Mouse (Mus musculus) layer of hippocampus, adult 18-20 months (tissue): ENCODE measurements around the gene Adamtsl3. TPM values are rescaled to one million over a fixed set of nuclear protein-coding genes. Genes with fewer than 3 reads are reported as not detected.
"Not testable (repeated sequence)": the region's sequence is repeated elsewhere in the genome, so short reads cannot be mapped to it uniquely, and the experiment has no call there.

Source experiments
- DNase-seq, 2 experiments: peaks; one replicate each; pipeline ENCODE4 v3.0.0; 2022; ENCODE audit warnings: low spot score in 2 of 2
- total RNA-seq, 2 experiments: library from RNA; stranded (reverse); gene quantifications; 2 replicates each; pipeline ENCODE4 v1.2.3; 2021

The Adamtsl3 gene
- total RNA-seq, 2 experiments from 2014 or later = 2.0 to 2.2 TPM

DNA sequence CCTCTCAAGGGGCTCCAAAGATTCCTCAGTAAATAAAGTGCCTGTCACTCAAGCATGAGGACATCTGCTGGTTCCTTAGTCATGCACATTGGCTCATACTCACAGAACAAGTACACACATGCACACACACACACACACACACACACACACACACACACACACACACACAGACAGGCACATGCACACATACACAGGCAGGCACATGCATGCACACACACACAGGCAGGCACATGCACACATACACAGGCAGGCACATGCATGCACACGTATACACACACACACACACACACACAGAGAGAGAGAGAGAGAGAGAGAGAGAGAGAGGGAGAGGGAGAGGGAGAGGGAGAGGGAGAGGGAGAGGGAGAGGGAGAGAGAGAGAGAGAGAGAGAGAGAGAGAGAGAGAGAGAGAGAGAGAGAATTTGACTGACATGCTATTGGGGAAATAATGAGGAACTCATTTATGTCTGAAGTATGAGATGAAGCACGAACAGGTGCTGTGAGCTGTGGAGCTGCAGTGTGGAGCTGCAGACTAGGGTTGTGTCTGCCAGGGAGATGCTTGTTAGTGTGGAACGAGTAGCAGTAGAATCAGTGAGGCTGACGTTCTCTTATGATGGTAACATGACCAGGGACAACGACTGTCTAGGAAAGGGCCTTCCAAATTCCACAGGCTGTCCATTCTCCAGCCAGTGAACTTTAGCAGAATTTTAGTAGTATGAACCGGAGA, 85.0 kb downstream of the Adamtsl3 start:
- not testable (repeated sequence) for DNase-seq

DNA sequence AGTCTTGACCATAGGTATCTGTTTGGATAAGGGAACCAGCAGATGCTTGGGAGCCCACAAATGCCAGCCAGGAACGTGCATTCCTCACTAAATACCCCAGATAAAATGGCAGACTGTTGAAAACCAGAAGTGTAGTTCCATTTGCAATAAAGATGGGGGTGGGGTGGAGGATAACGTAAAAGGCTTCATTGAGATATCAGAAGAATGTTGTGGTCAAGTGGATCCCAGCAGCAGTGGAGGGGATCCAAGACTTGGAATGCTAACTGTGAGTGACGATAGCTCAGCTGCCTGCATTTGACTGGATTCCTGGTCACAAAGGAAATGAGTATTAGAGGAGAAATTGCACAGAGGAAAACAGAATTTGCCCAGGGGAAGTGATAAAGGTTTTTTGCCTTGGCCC, 87.1 kb downstream of the Adamtsl3 start:
- no peak for DNase-seq

DNA sequence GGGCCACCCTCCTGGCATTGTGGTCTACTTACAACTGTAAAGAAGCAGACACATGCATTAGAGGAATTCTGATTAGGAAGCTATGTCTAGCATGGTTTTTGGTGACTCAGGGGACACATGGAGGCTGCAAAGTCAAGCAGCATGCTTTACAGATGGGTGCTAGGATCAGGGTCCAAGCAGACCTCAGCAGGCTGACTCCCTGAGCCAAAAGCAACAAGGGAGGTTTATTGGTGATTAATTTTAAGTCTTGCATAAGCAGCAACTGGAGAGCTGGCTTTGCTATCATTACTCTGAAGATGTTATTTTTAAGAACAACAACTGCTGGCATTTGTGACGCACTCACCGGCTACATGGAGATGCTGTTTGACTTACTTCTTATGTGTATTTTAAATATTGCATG, 88.1 kb downstream of the Adamtsl3 start:
- no peak for DNase-seq

DNA sequence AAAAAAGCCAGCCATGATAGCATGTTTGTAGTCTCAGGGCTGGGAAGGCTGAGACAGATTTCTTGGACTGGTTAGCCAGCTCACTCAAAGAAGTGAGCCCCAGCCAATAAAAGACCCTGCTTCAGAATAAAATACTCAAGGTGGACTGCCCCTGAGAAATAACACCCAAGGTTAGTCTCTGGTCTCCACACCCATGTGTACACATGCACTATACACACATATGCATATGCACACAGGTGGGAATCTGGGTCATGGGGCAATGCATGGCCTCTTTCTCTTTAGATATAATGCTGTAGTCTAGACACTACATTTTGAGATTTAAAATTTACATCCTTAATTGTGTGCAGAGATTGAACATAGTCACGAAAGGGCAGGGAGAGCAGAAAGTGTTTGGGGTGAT, 88.8 kb downstream of the Adamtsl3 start:
- no peak for DNase-seq

DNA sequence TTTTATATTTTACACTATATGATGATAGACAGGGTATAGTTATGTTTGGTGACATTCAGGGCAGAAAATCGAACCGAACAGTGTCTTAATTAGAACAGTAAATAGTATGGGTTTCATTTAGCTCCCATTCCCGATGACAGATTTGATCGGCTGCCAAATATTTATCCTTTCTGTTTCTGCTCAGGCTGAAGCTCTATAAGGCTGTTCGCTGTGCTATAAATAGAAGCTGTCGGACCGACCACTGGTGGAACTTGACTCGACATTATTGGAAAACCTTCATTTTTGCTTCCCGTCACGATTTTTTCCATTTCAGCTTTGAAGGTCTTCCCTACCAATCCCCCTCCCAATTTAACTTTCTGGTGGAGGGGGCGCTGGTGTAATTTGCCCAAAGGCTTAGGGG, 89.9 kb downstream of the Adamtsl3 start:
- no peak for DNase-seq

DNA sequence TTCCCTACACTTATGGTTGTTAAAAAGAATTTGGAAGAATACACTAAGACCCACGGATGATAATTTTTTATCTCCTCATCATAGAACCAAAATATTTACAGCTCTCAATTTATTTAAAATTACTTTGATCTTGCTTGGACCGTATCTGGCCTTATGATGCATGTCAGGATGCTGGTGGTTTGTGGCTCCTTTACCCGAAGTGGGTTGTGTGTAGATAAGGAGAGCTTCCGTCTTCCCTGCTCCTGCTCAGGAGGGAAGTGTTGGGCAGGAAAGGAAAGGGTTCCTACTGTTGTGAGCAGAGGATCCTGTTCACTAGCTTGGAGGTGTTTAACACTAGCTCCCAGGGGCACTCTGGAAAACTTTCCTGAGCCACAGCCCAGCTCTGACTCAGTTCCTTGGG, 94.0 kb downstream of the Adamtsl3 start:
- no peak for DNase-seq

DNA sequence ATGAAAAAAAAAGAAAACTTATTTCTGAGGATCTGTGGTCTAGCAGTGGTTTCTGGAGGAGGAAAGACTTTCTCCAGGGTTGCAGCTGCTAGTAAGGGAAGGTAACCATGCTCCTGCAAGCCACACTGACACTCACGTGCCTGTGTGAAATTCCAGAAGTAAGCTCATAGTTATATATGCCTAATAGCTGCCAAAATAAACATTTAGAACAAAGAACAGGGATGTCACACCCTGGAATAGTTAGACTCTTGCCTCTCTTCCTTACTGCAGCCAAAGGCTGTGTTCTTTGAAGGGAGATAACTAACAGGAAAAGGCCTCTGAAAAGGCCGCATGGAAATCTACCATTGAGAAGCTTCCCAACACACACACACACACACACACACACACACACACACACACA, 96.1 kb downstream of the Adamtsl3 start:
- no peak for DNase-seq

DNA sequence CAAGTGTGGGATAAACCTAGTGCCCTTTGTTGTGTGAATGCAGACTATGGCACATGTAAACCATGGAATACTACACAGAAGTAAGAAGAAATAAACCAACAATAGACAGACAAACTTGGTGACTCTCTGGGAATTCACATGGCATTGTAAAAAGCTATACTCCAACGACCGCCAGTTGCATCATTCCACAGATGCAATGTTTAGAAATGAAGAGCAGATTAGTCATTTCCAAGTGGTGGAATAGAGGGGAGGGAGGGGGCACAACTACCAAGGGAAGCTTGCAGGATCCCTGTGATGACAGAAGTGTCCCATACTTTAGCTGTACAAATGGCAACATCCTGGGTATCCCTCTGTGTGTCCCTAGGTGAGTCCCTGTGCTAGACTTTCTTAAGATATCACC, 97.7 kb downstream of the Adamtsl3 start:
- no peak for DNase-seq

DNA sequence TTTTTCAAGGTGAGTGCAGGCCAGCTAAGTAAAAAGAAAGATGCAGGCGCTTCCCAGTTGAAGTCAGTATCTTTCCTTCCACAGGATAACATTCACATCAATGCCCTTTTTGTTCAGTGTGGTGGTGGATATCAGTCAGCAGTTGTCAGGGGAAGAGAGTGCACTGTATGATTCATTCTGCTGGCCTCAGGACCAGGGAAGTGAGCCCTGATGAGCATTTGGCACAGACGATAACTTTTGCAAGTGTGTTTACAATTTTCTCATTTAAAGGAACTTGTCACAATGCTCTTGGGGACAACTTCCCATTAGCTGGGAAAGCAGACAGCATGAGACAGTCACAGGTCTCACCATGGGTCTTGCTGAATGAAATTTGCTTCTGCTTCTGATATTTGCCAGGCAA, 122.9 kb downstream of the Adamtsl3 start:
- DNase-seq = no peak

DNA sequence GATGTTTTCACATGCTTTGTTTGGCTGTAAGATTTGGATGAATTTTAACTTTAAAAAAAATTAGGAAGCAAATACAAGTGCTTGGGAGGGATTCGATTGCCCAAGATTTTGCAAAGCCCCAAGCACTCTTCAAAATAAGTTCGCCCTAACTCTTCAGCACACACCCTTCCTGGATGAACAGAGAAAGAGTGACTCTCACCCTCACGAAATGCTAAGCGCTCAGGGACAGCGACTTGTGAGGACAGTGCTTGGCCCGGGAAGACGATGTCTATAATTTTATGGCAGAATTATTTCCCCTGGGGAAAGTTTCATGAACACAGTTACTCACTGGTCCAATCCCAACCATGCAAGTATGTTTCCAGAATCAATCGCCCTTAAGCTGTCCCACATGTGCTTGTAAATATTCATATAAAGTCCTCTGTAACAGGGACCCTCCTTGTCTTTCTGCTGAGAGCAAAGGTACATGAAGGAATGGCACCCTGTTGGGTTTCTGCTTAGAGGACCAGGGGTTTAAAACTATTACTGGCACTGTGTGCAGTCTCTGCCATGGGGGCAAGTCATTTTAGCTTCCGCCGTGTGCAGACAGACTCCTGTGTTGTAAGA, 127.5 kb downstream of the Adamtsl3 start:
- DNase-seq = no peak

DNA sequence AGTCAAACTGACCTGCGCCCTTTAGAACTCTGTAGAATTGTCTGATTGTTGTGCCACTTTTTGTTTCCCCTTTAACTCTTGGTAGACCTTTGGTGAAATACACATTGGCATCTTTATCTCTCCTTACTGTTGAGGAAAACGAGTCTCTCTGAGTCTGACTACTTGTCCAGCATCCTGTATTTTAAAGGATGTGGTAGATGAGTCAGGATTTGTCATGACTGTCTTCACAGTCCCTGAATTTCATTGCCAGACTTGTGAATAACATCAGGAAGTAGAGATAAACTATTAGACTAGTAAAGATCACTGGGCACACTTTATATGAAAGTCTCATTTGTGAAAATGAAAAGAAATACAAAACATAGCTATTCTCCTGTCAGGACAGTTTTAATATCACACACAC, 128.9 kb downstream of the Adamtsl3 start:
- DNase-seq = no peak

DNA sequence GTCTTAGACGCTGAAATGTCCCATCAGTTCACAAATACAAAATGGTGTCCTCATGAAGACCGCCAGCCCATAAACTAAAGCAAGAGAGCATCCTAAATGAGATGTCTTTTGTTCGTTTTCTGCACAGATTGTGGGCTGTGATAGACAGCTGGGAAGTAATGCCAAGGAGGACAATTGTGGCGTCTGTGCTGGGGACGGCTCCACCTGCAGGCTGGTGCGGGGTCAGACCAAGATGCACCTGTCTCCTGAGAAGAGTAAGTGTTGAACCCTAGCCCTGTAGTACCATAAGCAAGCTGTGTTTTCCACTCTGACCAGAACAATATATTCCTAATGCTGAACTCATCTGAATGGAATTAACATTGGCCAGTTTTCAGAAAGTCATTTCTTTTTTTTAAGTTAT, 129.9 kb downstream of the Adamtsl3 start:
- DNase-seq = no peak

DNA sequence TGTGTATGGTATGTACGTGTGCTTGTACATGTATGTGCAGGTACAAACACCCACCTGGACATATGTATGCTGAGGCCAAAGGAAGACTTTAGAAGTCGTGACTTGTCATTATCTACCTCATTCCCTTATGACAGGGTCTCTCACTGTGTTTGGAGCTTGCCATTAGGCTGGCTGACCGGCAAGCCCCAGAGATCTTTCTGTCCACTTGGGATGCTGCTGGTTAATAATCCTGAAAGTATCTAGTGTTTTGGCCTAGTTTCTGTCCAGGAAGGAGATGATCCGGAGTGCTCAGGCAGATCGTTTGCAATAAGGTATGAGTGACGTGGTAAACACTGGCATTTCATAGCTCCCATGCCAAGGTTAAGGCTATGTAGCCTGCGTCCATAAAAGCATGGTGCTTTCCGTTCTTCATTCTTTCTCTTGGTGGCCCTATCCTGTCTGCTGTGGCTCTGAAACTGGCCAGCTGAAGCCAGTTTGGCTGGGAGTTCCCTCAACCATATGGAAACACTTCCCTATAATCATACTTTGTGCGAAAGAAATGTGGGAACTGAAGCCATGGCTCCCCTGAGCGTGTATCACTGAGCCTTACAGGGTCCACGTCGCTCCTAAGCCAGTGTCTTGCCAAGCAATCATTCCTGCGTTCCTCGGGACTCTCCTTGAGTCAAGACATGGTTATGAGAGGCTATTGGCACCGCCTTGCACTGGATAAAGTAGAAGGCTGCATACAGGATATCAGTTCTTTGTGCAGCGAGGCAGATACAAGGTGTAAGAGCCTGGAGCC, 141.1 kb downstream of the Adamtsl3 start:
- no peak for DNase-seq

DNA sequence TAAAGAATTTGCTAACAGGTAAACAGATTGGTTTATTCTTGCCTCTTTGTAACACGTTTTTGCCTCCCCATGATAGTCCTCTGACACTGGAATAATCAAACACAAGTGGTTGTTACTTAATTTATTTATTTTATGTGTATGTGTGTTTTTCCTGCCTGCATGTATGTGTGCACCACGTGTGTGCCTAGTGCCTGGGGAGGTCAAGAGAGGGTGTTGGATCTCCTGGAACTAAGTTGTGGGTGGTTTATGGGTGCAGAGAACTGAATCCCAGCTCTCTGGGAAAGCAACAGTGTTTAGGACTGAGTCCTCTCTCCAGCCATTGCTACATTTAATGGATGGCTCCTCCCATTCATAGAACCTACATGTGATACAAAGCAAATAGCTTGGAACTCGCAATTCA, 143.0 kb downstream of the Adamtsl3 start:
- no peak for DNase-seq

DNA sequence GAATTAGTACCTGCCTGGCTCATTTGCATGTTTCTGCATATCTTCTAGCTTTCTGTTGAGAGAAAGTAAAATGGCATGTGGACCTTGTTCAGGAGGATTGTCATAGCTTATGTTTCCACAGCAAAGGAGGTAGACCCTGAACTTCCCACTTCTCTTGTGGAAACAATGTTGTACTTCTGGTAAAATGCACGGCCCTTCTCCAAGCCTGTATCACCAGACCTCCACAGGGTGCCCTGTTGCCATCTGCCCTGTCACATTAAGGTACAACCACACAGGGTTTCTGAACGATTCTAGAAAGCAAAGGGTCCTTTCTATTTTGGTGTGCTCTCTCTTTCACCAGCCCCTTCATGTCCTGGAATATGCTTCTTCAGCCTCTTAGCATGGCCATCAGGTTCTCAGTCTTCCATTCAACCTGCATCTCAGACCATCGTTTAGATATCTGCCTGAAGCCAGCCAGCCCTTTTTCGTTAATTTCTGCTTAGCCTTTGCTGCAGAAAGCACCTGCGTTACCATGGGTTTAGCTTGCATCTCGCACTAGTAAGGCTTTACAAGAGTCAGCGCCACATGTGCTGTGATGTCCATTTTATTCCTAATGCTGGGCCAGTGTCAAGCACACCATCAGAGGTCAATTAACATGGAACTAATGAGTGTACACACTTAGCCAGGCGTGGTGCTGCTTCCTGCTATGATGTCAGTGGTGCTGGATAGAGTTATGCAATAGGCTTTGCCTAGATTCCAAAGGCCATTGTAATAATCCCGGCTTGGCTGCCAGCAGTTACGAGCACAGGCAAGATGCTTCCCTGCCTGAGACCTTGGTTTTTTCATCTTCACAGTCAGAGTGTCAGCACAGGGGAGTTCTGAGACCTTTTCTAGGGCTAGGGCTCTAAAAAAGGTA, 143.6 kb downstream of the Adamtsl3 start:
- no peak for DNase-seq

DNA sequence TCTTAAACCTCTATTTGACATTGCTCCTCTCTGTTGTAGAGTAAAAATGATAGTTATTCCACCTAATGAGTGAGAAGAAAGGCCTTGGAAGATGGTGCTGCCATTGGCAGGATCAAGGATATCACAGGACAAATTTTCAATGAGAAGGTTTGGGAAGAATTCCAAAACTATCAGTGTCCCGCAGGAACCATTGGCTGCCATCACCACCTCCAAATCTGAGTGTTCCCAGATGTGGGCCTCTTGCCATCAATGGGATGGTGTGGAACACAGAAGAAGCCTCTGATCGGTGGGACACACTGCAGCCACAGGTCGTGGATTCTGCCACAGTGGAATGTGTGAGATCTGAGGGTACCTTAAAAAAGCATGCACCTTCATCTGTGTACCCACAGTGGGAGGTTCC, 147.9 kb downstream of the Adamtsl3 start:
- DNase-seq = no peak

DNA sequence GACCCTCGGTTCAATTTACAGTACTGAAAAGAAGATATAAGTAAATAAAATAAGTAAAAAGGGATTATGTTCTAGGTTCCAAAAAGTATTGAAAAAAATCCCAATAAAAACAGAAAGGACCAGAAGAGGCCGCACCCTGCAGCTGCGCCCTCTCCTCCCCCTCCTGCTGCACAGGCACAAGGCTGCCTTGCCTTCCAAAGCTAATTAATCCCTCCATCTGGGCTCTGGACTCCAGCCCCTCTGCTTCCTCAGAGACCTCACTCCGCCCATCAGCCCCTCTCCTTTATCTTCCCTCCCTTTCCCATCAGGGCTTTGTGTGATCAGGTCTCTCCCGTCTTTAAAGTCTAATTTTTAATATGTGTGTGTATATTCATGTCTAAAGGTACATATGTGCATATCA, 149.3 kb downstream of the Adamtsl3 start:
- DNase-seq = no peak

DNA sequence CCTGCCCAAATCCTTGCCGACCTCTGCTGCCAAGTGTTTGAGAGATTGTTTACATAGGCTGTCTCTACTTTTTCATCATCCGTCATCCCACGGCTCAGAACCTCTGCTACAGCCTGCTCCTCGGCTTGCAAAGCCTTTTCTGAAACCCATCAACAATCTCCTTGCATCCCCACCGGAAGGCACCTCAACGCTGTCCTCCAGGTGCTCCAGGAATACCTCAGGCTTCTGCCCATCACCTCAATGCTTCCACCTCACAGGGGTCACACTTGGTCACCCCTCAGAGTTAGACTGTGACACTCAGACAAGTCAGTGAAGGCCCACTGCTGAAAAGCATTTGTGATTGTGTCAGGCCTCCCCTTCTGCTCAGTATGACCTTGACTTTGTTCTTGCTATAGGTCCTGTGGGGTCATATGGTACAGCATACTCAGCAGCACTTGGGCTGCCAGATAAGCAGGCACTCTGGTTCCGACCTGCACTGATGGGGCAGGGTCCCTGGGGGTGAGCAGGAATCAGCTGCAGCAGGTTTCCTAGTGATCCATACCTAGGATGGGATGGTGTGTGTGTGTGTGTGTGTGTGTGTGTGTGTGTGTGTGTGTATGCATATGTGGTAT, 150.0 kb downstream of the Adamtsl3 start:
- DNase-seq = no peak

DNA sequence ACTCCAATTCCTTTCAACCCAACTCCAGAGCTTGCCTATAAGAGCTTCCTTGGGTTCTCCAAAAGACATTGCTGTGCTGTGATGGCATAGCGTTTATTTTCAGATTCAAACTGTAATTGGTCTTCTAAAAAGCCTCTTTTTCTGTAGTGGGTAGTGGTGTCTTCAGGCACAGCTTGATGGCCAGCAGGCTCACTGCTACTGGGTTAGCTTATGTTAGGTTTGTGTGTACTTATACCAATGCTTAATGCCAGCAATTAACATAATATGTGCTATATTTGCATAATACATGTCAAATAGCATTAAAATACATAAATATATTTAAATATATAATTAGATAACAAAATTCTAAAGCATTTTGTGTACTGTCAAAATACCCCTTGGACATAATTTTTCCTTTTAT, 155.5 kb downstream of the Adamtsl3 start:
- no peak for DNase-seq

DNA sequence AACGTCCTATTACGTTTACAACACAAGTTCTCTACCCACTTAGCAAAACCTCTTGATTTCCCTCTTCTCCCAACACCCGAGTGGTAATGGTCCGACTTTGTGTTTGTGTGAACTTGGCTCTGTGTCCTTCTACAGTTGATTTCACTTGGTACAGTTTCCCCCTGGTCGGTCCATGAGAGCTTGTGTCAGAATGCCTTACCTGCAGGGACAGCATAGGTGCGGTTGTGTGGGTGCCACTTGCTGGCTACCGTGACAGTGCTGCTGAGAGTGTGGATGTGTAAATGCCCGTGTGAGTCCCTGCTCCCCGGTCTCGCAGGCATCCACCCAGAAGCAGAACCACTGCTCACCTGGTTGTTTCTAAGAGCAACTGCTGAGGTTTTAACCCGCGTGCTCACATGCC, 157.4 kb downstream of the Adamtsl3 start:
- no peak for DNase-seq

DNA sequence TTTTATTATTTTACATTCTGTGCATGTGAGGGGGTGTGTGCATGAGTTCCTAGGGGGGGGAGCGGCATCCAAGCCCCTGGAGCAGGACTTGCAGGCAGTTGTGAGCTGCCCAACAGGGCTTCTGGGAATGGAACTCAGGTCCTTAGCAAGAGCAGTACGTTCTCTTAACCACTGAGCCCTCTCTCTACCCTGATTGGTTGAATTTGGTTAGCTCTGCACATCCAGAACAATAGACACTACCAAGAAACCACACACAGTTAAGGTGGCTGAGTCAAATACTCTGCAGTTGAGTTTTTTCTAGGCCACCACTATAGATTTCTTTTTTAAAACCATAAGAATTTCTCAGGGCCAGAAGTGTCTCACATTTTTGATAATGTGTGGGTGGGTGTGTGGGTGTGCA, 158.7 kb downstream of the Adamtsl3 start:
- DNase-seq = no peak
